Mouse (Mus musculus) granulocyte monocyte progenitor cell, adult 5-6 weeks (primary cell): ENCODE results near the gene Usp36. TPM values are rescaled to one million over a fixed set of nuclear protein-coding genes. Genes with fewer than 3 reads are reported as not detected.
"Not testable (repeated sequence)": the region's sequence is repeated elsewhere in the genome, so short reads cannot be mapped to it uniquely, and the experiment has no call there.

Experiments
- ATAC-seq: replicated peaks from 2 replicates; pipeline ENCODE4 v1.8.0; 2016; ENCODE audit warnings: mild to moderate bottlenecking, moderate TSS enrichment, inconsistent platforms; ENCODE audit not compliant: poor library complexity, severe bottlenecking
- total RNA-seq, 2 experiments: library from RNA; stranded (forward) in 1 of 2; stranded (reverse) in 1 of 2; fragments of 200-712, 200-1000 nt in 1 of 2; fragments of >200 nt in 1 of 2; fragmentation: Nextera tagmentation in 1 of 2; gene quantifications; 2 replicates each; pipeline ENCODE4 v1.2.3; 2014 to 2017

The Usp36 gene
- 27.6 and 28.6 TPM in 2 replicates for total RNA-seq (2014; fragmentation: Nextera tagmentation)
- total RNA-seq (2017), result 9.3 and 12.5 TPM in 2 replicates

DNA sequence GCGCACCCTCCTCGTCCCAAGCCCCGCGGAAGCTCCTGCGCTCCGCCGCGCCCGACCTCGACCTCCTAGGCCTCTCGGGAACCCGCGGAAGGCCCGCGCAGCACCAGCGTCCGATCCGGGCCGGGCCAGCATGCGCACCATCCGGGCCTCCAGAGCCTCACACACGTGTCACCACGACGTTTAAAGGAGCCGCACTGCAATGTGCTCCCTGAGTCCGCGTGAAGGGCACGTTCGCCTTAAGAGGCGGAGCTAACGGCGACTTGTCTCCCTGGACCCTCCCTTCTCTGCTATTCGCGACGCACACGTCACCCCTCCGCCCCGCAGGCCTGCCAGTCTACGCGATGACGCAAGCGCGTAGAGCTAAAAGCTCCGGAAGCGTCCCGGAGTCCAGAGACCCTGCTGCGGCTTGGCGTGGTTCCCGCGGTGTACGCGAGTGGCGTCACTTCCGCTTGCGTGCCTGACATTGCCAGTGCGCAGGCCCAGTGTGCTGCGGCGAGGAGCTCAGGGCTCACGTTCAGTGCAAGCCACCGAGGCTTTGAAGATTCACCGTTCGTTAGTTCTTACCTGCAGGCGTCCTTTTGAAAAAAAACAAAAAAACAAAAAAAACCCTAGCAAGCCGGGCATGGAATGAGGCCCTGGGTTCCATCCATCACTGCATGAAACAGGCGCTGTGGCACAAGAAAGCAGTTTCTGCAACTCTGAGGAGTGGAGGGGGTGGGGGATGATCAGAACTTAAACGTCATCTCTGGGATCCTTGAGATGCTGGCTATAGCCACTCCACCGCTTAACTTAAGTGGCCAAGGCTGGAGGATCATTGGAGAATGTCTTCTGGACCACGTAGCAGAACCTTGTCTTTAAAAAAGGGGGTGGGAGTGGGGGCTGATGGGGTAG, at the start of gene Usp36:
Gene Usp36 (minus strand): TSS at position 246 of the 891 bp plus-strand sequence.
- ATAC-seq, result peak; percentile 97

- no peak; the same call in 1 of the 2 replicates for ATAC-seq
These were observed 47.6 kb upstream of the Usp36 start for GRCm38 (mm10) chr11:118337491-118338168.

DNA sequence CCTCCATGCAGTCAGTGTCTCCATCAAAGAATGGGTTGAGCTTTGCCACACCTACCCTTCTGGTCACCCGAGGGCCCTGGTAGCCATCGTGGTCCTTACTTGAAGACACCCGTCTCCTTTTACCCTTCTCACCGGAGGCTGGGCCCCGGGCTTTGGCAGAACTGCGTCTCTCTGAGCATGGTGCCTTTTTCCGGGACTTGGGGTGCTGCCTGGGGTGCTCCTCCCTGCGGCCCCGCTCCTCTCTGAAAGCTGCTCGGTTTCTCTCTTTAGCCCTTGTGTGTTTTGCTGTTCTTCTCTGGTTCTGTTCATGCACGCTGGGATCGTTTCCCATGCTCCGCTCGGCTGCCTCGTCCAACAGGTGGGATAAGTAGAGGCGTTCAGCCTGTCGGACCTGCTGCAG, 43.4 kb upstream of the Usp36 start:
- no peak for ATAC-seq

GRCm38 (mm10) chr11:118332376-118332775, 42.3 kb upstream of the Usp36 start:
- ATAC-seq, result no peak

- no peak for ATAC-seq
These were observed 40.7 kb upstream of the Usp36 start for GRCm38 (mm10) chr11:118330777-118331176.

GRCm38 (mm10) chr11:118330361-118330760, 40.3 kb upstream of the Usp36 start:
- ATAC-seq, result no peak

- ATAC-seq, result no peak
These were observed 38.9 kb upstream of the Usp36 start for GRCm38 (mm10) chr11:118328947-118329346.

DNA sequence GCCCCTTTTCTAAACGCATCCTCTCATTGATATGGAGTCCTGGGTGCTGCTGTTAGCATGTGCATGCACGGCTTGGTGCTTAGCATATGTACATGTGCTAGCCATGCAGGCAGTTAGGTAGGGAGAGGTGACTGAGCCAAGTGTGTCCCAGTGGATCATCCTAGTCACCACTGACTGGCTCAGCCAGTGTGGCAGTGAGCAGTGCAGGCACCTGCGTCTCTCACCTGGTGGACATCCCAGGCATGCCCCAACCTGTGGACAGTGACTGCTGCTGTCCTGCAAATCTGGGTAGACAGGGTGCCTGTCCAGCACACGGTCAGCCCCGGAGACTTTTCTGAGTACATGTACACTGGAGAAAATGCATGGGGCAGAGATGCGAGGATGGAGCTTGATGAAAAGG, 38.5 kb upstream of the Usp36 start:
- no peak for ATAC-seq

DNA sequence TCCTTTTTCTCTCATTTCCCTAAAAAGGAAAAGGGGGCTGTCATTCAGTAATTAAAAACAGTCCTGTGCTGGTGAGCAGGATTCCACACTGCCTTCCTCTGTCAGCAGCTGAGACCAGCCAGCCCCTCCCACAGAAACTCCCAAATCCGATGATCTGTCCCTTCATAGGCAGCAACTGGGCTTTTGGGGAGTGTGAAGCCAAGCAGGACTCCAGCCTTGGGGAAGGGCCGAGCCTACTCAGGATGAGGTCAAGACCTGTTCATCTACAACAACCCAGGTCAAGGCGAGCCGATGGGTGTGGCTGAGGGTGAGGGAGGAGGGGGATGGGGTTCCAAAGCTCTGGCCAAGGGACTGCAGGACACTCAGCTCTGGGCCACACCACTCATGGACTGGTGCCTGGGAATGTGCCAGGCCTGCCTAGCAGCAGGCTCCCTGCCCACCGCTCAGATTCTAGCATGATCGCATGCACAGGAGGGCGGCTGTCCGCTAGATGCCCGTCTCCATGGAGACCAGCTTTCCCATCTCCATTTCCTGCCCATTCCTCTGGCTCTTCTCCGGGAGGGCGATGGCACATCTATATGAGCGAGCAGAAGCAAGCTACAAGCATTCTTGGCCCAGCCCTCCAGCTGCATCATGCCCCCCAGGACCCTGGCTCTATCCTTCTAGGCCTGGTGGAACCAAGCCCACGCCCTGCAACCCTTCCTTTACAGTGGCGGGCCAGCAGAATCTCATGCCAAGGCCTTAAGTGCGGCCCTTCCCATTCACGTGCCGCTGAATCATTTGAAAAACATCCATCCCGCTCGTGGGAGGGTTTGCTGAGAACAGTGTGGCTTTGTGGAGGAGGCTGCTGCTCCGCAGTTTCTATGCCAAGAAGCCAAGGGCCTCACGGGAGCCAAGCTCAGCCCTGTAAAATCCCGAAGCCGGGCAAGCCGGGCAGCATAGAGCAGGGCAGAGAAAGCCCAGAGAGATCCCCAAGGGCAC, 37.2 kb upstream of the Usp36 start:
- no peak for ATAC-seq

DNA sequence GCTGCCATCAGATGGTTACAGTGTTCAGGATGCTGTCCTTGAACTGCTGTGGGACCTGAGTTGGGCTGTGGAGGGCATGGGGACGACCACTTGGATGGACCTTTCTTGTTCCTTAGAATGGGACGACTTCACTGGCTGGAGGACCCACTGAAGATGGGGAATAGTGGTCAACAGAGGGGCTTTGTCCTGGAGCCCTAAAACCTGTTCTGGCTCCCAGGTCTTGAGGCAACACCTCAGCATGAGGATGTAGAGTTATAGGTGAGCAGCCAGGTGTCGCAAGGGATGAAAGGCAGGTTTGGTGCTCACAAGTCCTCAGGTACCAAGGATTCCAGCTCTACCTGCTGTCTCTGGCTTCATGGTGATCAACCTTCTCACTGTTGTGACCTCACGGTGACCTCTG, 36.4 kb upstream of the Usp36 start:
- no peak for ATAC-seq

DNA sequence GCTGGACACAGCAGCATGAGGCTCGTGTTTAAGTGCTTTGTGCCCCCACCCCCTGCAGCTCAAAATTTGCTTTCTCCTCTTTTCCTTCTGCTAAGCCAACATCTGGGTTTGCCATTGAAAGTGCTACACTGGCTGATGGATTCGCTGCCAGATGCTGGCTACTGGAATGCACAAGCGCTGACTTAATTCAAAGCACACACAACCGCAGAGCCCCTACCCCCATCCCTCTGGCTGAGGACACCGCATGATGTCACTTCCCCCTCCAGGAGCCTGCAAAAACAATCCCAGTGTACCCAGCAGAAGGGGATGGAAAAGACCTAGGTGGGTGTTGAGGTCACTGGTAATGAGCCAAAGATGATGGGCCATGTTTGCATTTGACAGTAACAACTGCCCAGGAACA, 34.5 kb upstream of the Usp36 start:
- ATAC-seq, result no peak

DNA sequence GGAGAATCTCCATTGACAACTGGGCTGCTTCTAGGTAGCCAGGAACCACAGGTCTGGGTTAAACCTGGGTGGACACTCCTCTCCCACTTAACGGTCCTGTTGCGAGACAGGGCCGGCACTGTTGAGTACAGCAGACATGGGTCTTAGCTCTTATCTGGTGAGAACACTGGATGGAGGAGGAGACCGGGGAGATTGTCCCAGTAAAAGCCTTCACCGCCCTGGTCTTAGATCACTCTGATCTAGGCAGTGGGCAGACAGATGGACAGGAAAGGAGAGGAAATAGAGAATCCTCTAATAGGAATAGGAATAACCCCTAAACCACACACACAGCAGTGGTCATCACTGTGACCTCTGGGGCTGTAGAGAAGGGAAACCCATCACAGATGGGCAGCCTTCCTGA, 33.9 kb upstream of the Usp36 start:
- ATAC-seq, result no peak

DNA sequence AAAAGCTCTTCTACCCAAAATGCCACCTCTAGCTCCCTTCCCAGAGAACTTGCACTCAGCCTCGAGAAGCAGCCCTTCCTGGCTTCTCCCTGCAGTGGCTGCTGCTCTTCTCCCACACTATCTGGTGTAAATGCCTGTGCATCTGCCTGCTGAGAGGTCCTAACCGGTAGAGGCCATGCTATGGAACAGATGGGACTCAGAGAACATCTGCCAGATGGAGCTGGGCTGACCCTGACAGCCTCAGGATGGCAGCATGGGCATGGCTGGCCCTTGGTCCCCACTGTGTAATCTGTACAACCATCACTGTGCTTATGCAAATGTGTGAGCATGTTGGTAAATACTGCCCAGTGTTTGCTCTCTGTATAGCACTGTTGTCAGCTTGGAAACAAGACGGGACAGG, 32.6 kb upstream of the Usp36 start:
- ATAC-seq, result no peak

DNA sequence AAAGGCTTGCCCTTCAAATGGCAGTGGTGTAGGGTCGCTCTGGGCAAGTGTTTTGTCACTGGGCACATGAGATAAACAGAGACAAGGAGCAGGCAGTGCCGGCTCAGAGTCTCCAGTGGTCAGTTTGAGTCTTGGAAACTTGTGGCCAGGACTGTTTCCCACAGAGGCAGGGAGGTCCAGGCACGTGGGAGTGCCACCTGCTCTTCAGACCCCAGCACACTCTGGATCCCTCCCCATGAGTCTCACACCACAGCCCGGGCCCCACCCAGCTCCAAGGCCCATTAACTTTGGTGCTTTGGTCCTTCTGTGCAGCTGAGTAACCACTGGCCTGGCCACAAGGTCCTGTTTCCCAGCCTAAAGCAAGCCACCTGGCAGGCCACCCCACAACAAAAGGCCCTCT, 31.9 kb upstream of the Usp36 start:
- no peak for ATAC-seq

- no peak for ATAC-seq
These were observed 31.5 kb upstream of the Usp36 start for GRCm38 (mm10) chr11:118321500-118321899.

- peak; percentile 94 for ATAC-seq
These were observed 28.6 kb upstream of the Usp36 start for GRCm38 (mm10) chr11:118318678-118319077.

- peak; percentile 31; the same call in 1 of the 2 replicates for ATAC-seq
These were observed 27.1 kb upstream of the Usp36 start for GRCm38 (mm10) chr11:118317129-118317528.

- ATAC-seq, result no peak
These were observed 26.3 kb upstream of the Usp36 start for GRCm38 (mm10) chr11:118316231-118316806.

DNA sequence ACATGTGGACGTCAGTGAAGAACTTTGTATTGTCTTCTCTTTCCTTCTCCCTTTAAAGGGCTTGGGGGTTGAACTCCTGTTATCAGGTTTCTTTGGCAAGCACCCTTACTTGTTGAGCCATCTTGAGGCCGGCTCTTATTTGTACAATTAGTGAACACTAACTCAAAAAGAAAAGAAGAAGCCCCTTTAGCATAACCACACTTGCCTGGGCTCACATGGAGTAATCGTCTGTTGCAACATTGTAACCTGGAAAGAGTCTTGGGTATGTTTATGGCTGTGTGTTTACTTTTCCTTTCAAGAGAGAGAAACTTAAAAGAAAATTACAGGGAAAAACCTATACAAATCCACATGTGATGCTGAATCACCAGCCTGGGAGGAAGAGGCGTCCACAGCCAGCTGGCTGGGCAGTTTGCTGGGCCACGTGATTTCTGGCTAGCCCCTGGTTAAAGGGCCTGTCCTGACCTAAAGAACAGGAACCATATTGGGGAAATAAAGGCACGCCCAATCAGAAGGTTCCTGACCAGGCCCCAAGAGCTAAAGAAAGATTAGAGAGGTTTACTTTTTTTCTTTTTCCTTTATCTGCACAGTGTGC, 22.2 kb upstream of the Usp36 start:
- ATAC-seq, result peak; percentile 86

DNA sequence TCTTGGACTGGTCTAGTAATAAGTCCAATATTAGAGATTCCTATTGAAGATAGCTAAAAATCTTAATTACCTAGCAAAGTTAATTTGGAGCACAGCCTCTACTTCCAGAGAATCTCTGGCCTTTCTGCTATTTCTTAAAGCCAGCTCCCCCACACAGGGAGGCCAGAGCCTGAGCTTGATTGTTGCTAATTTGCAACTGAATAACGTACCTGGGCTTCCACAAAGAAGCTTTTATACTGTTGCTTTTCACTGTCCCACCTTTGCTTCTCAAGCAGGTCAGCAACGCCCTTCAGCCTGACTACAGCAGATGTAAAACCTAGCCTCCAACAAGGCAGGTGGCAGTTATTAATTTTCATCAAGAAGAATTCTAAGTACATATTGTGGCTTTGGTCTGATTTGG, 17.9 kb upstream of the Usp36 start:
- not testable (repeated sequence) for ATAC-seq
